Mouse (Mus musculus): ENCODE measurements around the gene A830031A19Rik.

A830031A19Rik gene

GRCm38 (mm10) chr11:24110113-24110512 is 35.3 kb upstream of the A830031A19Rik start:
- no peak overlapping the region for H3K4me3 ChIP-seq (replicated peaks; ENCODE audit: low read length)
- 0 out of 2 replicates have a peak, but pooled peaks cover 6% of the 10 kb centered on the region for H3K9me3 ChIP-seq (ENCODE audit: low read length)
- no peaks in the 10 kb centered on the region for H3K36me3 ChIP-seq (ENCODE audit: insufficient read depth, low read length)
- H3K4me1 ChIP-seq (replicated peaks; ENCODE audit: low read depth, low read length): peaks cover 60% of the 10 kb centered on the region
- no peaks in the 10 kb centered on the region for H3K27me3 ChIP-seq (ENCODE audit: insufficient read depth, low read length)
- TF ChIP-seq CTCF (conservative IDR thresholded peaks at IDR 0.05; ENCODE audit: low read length) (no peak), POU5F1 (IDR thresholded peaks at IDR 0.05; ENCODE audit: borderline replicate concordance, low read length) (no peak), NANOG (IDR thresholded peaks at IDR 0.05; ENCODE audit: borderline replicate concordance, low read length) (no peak)

GRCm38 (mm10) chr11:24109388-24109787 is 34.5 kb upstream of the A830031A19Rik start:
- Histone ChIP-seq H3K4me3 (replicated peaks; ENCODE audit: low read length) (no peak overlapping the region), H3K36me3 (ENCODE audit: insufficient read depth, low read length) (no peaks in the 10 kb centered on the region), H3K9me3 (ENCODE audit: low read length) (0 out of 2 replicates have a peak, but pooled peaks cover 6% of the 10 kb centered on the region), H3K27me3 (ENCODE audit: insufficient read depth, low read length) (no peaks in the 10 kb centered on the region), H3K4me1 (replicated peaks; ENCODE audit: low read depth, low read length) (peaks cover 60% of the 10 kb centered on the region)
- TF ChIP-seq NANOG (IDR thresholded peaks at IDR 0.05; ENCODE audit: borderline replicate concordance, low read length): no peak
- TF ChIP-seq POU5F1 (IDR thresholded peaks at IDR 0.05; ENCODE audit: borderline replicate concordance, low read length): no peak
- no peak for TF ChIP-seq CTCF (conservative IDR thresholded peaks at IDR 0.05; ENCODE audit: low read length)

- 0 out of 2 replicates have a peak, but pooled peaks cover 6% of the 10 kb centered on the region for H3K9me3 ChIP-seq (ENCODE audit: low read length)
- peaks cover 57% of the 10 kb centered on the region for H3K4me1 ChIP-seq (replicated peaks; ENCODE audit: low read depth, low read length)
- no peaks in the 10 kb centered on the region for H3K27me3 ChIP-seq (ENCODE audit: insufficient read depth, low read length)
- no peak for TF ChIP-seq NANOG (IDR thresholded peaks at IDR 0.05; ENCODE audit: borderline replicate concordance, low read length)
- no peak for TF ChIP-seq CTCF (conservative IDR thresholded peaks at IDR 0.05; ENCODE audit: low read length)
- no peak for TF ChIP-seq POU5F1 (IDR thresholded peaks at IDR 0.05; ENCODE audit: borderline replicate concordance, low read length)
- H3K36me3 ChIP-seq (ENCODE audit: insufficient read depth, low read length): no peaks in the 10 kb centered on the region
- no peak overlapping the region for H3K4me3 ChIP-seq (replicated peaks; ENCODE audit: low read length)
Measured at GRCm38 (mm10) chr11:24108974-24109373, 34.1 kb upstream of the A830031A19Rik start.

- TF ChIP-seq POU5F1 (IDR thresholded peaks at IDR 0.05; ENCODE audit: borderline replicate concordance, low read length) (no peak), NANOG (IDR thresholded peaks at IDR 0.05; ENCODE audit: borderline replicate concordance, low read length) (no peak), CTCF (conservative IDR thresholded peaks at IDR 0.05; ENCODE audit: low read length) (no peak)
- Histone ChIP-seq H3K9me3 (ENCODE audit: low read length) (0 out of 2 replicates have a peak, but pooled peaks cover 6% of the 10 kb centered on the region), H3K4me3 (replicated peaks; ENCODE audit: low read length) (no peak overlapping the region), H3K27me3 (ENCODE audit: insufficient read depth, low read length) (no peaks in the 10 kb centered on the region), H3K4me1 (replicated peaks; ENCODE audit: low read depth, low read length) (peaks cover 44% of the 10 kb centered on the region), H3K36me3 (ENCODE audit: insufficient read depth, low read length) (no peaks in the 10 kb centered on the region)
Measured at GRCm38 (mm10) chr11:24107414-24107813, 32.6 kb upstream of the A830031A19Rik start.

- H3K36me3 ChIP-seq (ENCODE audit: insufficient read depth, low read length): no peaks in the 10 kb centered on the region
- TF ChIP-seq CTCF (conservative IDR thresholded peaks at IDR 0.05; ENCODE audit: low read length) (no peak), POU5F1 (IDR thresholded peaks at IDR 0.05; ENCODE audit: borderline replicate concordance, low read length) (no peak), NANOG (IDR thresholded peaks at IDR 0.05; ENCODE audit: borderline replicate concordance, low read length) (no peak)
- H3K9me3 ChIP-seq (ENCODE audit: low read length): 0 out of 2 replicates have a peak, but pooled peaks cover 6% of the 10 kb centered on the region
- H3K27me3 ChIP-seq (ENCODE audit: insufficient read depth, low read length): peaks cover 5% of the 10 kb centered on the region; the same call in 1 of the 2 replicates
- no peak overlapping the region for H3K4me3 ChIP-seq (replicated peaks; ENCODE audit: low read length)
- peaks cover 34% of the 10 kb centered on the region for H3K4me1 ChIP-seq (replicated peaks; ENCODE audit: low read depth, low read length)
Measured at GRCm38 (mm10) chr11:24103128-24103742, 28.4 kb upstream of the A830031A19Rik start.

GRCm38 (mm10) chr11:24102372-24102771 is 27.5 kb upstream of the A830031A19Rik start:
- no peak overlapping the region for H3K4me3 ChIP-seq (replicated peaks; ENCODE audit: low read length)
- no peaks in the 10 kb centered on the region for H3K36me3 ChIP-seq (ENCODE audit: insufficient read depth, low read length)
- 0 out of 2 replicates have a peak, but pooled peaks cover under 1% of the 10 kb centered on the region for H3K9me3 ChIP-seq (ENCODE audit: low read length)
- peaks cover 5% of the 10 kb centered on the region; the same call in 1 of the 2 replicates for H3K27me3 ChIP-seq (ENCODE audit: insufficient read depth, low read length)
- TF ChIP-seq CTCF (conservative IDR thresholded peaks at IDR 0.05; ENCODE audit: low read length) (no peak), NANOG (IDR thresholded peaks at IDR 0.05; ENCODE audit: borderline replicate concordance, low read length) (no peak), POU5F1 (IDR thresholded peaks at IDR 0.05; ENCODE audit: borderline replicate concordance, low read length) (no peak)
- peaks cover 34% of the 10 kb centered on the region for H3K4me1 ChIP-seq (replicated peaks; ENCODE audit: low read depth, low read length)

GRCm38 (mm10) chr11:24101625-24102024 is 26.8 kb upstream of the A830031A19Rik start:
- Histone ChIP-seq H3K36me3 (ENCODE audit: insufficient read depth, low read length) (no peaks in the 10 kb centered on the region), H3K27me3 (ENCODE audit: insufficient read depth, low read length) (peaks cover 5% of the 10 kb centered on the region; the same call in 1 of the 2 replicates), H3K4me1 (replicated peaks; ENCODE audit: low read depth, low read length) (peaks cover 29% of the 10 kb centered on the region), H3K9me3 (ENCODE audit: low read length) (no peaks in the 10 kb centered on the region), H3K4me3 (replicated peaks; ENCODE audit: low read length) (no peak overlapping the region)
- TF ChIP-seq NANOG (IDR thresholded peaks at IDR 0.05; ENCODE audit: borderline replicate concordance, low read length) (no peak), CTCF (conservative IDR thresholded peaks at IDR 0.05; ENCODE audit: low read length) (no peak), POU5F1 (IDR thresholded peaks at IDR 0.05; ENCODE audit: borderline replicate concordance, low read length) (no peak)

GRCm38 (mm10) chr11:24100449-24101070 is 25.7 kb upstream of the A830031A19Rik start:
- TF ChIP-seq CTCF (conservative IDR thresholded peaks at IDR 0.05; ENCODE audit: low read length) (no peak), NANOG (IDR thresholded peaks at IDR 0.05; ENCODE audit: borderline replicate concordance, low read length) (no peak), POU5F1 (IDR thresholded peaks at IDR 0.05; ENCODE audit: borderline replicate concordance, low read length) (no peak)
- no peaks in the 10 kb centered on the region for H3K36me3 ChIP-seq (ENCODE audit: insufficient read depth, low read length)
- no peaks in the 10 kb centered on the region for H3K9me3 ChIP-seq (ENCODE audit: low read length)
- peaks cover 22% of the 10 kb centered on the region for H3K4me1 ChIP-seq (replicated peaks; ENCODE audit: low read depth, low read length)
- no peak overlapping the region for H3K4me3 ChIP-seq (replicated peaks; ENCODE audit: low read length)
- H3K27me3 ChIP-seq (ENCODE audit: insufficient read depth, low read length): peaks cover 5% of the 10 kb centered on the region; the same call in 1 of the 2 replicates
